Mouse (Mus musculus) midbrain, embryonic 16.5 days (tissue): ENCODE data around the gene Setd1b. TPM values are rescaled to one million over a fixed set of nuclear protein-coding genes. Genes with fewer than 3 reads are reported as not detected.

ENCODE experiments used
- ATAC-seq: fragments of 200-750 bp; cut with Nextera tagmentation; 2 replicates; pipeline ENCODE4 v1.8.0; 2017; ENCODE audit warnings: moderate TSS enrichment
- H3K27ac ChIP-seq: fragments of 300-500 bp; sonication (generic); 2 replicates; pipeline ENCODE4 v1.5.1; 2014; ENCODE audit warnings: mild to moderate bottlenecking, low read length, mixed read lengths
- H3K27me3 ChIP-seq: fragments of 300-500 bp; sonication (generic); 2 replicates; pipeline ENCODE4 v1.6.1; 2014; ENCODE audit warnings: low read depth, low read length, mixed read lengths; ENCODE audit not compliant: control insufficient read depth, insufficient read depth
- H3K36me3 ChIP-seq: fragments of 300-500 bp; sonication (generic); 2 replicates; pipeline ENCODE4 v1.6.1; 2014; ENCODE audit warnings: mild to moderate bottlenecking, low read length, moderate library complexity, mixed read lengths; ENCODE audit not compliant: control insufficient read depth, insufficient read depth
- H3K4me1 ChIP-seq: fragments of 300-500 bp; sonication (generic); 2 replicates; pipeline ENCODE4 v1.6.1; 2014; ENCODE audit warnings: mild to moderate bottlenecking, low read length, mixed read lengths; ENCODE audit not compliant: control insufficient read depth, insufficient read depth
- H3K4me2 ChIP-seq: fragments of 300-500 bp; sonication (generic); 2 replicates; pipeline ENCODE4 v1.6.1; 2014; ENCODE audit warnings: mild to moderate bottlenecking, low read length, mixed read lengths
- H3K4me3 ChIP-seq: fragments of 300-500 bp; sonication (generic); 2 replicates; pipeline ENCODE4 v1.5.1; 2014; ENCODE audit warnings: low read depth, mild to moderate bottlenecking, low read length, moderate library complexity, mixed read lengths
- H3K9ac ChIP-seq: fragments of 300-500 bp; sonication (generic); 2 replicates; pipeline ENCODE4 v1.6.1; 2014; ENCODE audit warnings: low read depth, low read length, mixed read lengths
- H3K9me3 ChIP-seq: fragments of 300-500 bp; sonication (generic); replicated peaks from 2 replicates; pipeline ENCODE4 v1.6.1; 2014; ENCODE audit warnings: mild to moderate bottlenecking, low read length, mixed read lengths; ENCODE audit not compliant: control insufficient read depth, poor library complexity, severe bottlenecking
- WGBS: fragments of 180-500 bp; shearing (Covaris S2); extraction: QIAGEN DNeasy Blood & Tissue Kit; methylation state at CpG from one replicate; pipeline ENCODE4 v1.1.7; 2014; 5-methylcytosine and 5-hydroxymethylcytosine counted together
- polyA plus RNA-seq: library from polyadenylated mRNA; unstranded; fragments of >200 nt; fragmentation: Nextera tagmentation; extraction: Ambion mirVana; gene quantifications from 2 replicates; pipeline ENCODE4 v1.2.1, GENCODE M21; 2015

The Setd1b gene
- polyA plus RNA-seq, 1 experiment from 2014 or later = 10.0 TPM

DNA sequence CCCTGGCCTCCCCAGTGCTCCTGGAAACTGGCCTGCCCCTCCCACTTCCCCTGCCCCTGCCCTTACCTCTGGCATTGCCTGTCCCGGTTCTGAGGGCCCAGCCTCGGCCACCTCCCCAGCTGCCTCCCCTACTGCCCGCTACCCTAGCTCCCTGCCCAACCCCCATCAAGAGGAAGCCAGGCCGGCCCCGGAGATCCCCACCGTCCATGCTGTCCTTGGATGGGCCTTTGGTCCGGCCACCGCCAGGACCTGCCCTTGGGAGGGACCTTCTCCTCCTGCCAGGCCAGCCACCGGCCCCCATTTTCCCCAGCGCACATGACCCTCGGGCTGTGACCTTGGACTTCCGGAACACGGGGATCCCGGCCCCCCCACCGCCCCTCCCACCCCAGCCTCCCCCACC is 18.3 kb downstream of the Setd1b start:
- no peaks in the 10 kb centered on the region for H3K9me3 ChIP-seq
- no peaks in the 10 kb centered on the region for H3K4me1 ChIP-seq
- no peak overlapping the region for H3K4me3 ChIP-seq
- no peak for ATAC-seq
- no peak overlapping the region for H3K27ac ChIP-seq
- no peaks in the 10 kb centered on the region for H3K27me3 ChIP-seq
- H3K4me2 ChIP-seq = no peak overlapping the region
- 87% methylated on average over 12 of the region's 15 CpGs for WGBS
- H3K36me3 ChIP-seq = peaks cover 65% of the 10 kb centered on the region
- no peak overlapping the region for H3K9ac ChIP-seq

GRCm38 (mm10) chr5:123162942-123163341 is 20.9 kb downstream of the Setd1b start:
- ATAC-seq = no peak
- H3K9ac ChIP-seq = no peak overlapping the region
- H3K27me3 ChIP-seq = no peaks in the 10 kb centered on the region
- no peak overlapping the region for H3K27ac ChIP-seq
- WGBS = 87% methylated on average over 9 of the region's 9 CpGs
- H3K4me3 ChIP-seq = no peak overlapping the region
- peaks cover 62% of the 10 kb centered on the region for H3K36me3 ChIP-seq
- no peak overlapping the region for H3K4me2 ChIP-seq
- H3K4me1 ChIP-seq = no peaks in the 10 kb centered on the region
- H3K9me3 ChIP-seq = no peaks in the 10 kb centered on the region

DNA sequence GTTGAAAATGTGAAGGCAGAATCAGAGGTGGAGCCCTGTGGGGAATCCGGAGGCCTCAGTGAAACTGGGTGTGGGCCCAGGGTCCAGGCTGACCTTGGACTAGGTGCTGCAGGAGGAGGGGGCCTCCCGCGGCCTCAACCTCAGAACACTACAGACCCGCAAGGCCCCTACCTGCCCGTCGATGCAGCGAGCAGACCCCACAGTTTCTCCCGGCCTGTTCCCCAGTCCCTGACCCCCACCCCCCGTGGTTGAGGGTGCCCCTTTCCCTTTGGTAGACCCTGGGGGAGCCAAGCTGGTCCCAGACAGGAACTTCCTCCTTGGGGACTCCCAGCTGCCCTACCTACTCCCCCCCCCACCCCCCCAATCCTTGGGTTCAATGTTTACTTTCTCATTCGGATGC is 24.4 kb downstream of the Setd1b start:
- WGBS = 92% methylated on average over 10 of the region's 10 CpGs
- no peaks in the 10 kb centered on the region for H3K9me3 ChIP-seq
- no peak overlapping the region for H3K4me2 ChIP-seq
- H3K4me1 ChIP-seq = no peaks in the 10 kb centered on the region
- no peak overlapping the region for H3K4me3 ChIP-seq
- no peak overlapping the region for H3K9ac ChIP-seq
- no peaks in the 10 kb centered on the region for H3K27me3 ChIP-seq
- H3K36me3 ChIP-seq = peaks cover 29% of the 10 kb centered on the region
- no peak overlapping the region for H3K27ac ChIP-seq
- ATAC-seq = no peak

DNA sequence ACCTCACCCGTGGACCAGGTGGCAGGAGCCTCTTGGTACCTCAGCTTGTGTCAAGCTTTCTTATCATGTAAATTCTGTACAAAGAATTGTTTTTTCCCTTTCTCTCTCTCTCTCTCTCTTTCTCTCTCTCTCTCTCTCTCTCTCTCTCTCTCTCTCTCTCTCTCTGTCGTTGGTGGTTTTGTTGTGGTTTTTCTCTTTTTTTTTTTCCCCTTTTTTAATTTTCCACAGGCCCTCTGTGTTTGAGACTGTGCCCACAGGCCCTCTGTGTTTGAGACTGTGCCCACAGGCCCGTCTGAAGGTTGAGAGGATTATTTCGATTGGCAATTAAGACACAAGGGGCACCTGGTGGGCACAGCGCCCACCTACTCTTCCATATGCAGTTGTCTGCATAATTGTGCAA is 25.6 kb downstream of the Setd1b start:
- ATAC-seq = no peak
- no peak overlapping the region for H3K9ac ChIP-seq

GRCm38 (mm10) chr5:123169284-123169683 is 27.3 kb downstream of the Setd1b start, which contains the start of gene Psmd9:
Gene Psmd9, plus strand, starts transcription at chr5:123169413.
- H3K9ac ChIP-seq = no peak within 1 kb of the TSS
- no peak for ATAC-seq

More for the DNA sequence above, 25.6 kb downstream of the Setd1b start:
- WGBS = 64% methylated on average over 5 of the region's 5 CpGs
- Histone ChIP-seq H3K36me3 (peaks cover 26% of the 10 kb centered on the region), H3K4me2 (no peak overlapping the region), H3K27ac (no peak overlapping the region), H3K4me1 (no peaks in the 10 kb centered on the region; the same call in 1 of the 2 replicates), H3K9me3 (no peaks in the 10 kb centered on the region), H3K4me3 (no peak overlapping the region), H3K27me3 (no peaks in the 10 kb centered on the region)

DNA sequence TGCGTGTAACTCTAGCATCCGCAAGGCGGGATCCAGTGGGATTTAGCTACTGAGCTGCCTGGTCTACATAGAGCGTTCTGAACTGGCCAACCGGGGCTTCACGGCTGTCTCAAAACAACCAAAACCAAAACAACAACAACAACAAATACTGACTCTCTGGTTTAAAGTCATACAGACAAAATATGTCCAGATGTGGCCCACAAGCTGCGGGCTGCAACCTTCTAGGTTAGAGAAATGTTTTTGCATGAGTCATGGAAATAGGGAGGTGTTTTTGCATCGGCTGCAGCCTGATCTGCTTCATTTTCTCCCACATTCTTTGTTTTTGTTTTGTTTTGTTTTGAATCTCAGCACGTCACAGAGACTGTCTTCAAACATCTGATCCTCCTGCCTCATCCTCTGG is 28.4 kb downstream of the Setd1b start:
- Histone ChIP-seq H3K27ac (no peak overlapping the region), H3K4me1 (no peaks in the 10 kb centered on the region; the same call in 1 of the 2 replicates), H3K4me3 (no peak overlapping the region), H3K36me3 (peaks cover 9% of the 10 kb centered on the region; the same call in 1 of the 2 replicates), H3K9me3 (no peaks in the 10 kb centered on the region), H3K27me3 (no peaks in the 10 kb centered on the region), H3K4me2 (no peak overlapping the region), H3K9ac (no peak overlapping the region)
- WGBS = 82% methylated on average over 9 of the region's 9 CpGs
- no peak for ATAC-seq

More at GRCm38 (mm10) chr5:123169284-123169683, 27.3 kb downstream of the Setd1b start, which contains the start of gene Psmd9:
- H3K4me2 ChIP-seq = no peak within 1 kb of the TSS
- 80% methylated on average over 5 of the region's 5 CpGs for WGBS
- H3K36me3 ChIP-seq = peaks cover 14% of the 10 kb centered on the region
- H3K9me3 ChIP-seq = no peaks in the 10 kb centered on the region
- H3K27me3 ChIP-seq = no peaks in the 10 kb centered on the region
- no peak within 1 kb of the TSS for H3K4me3 ChIP-seq
- no peak within 1 kb of the TSS for H3K27ac ChIP-seq
- no peaks in the 10 kb centered on the region; the same call in 1 of the 2 replicates for H3K4me1 ChIP-seq

DNA sequence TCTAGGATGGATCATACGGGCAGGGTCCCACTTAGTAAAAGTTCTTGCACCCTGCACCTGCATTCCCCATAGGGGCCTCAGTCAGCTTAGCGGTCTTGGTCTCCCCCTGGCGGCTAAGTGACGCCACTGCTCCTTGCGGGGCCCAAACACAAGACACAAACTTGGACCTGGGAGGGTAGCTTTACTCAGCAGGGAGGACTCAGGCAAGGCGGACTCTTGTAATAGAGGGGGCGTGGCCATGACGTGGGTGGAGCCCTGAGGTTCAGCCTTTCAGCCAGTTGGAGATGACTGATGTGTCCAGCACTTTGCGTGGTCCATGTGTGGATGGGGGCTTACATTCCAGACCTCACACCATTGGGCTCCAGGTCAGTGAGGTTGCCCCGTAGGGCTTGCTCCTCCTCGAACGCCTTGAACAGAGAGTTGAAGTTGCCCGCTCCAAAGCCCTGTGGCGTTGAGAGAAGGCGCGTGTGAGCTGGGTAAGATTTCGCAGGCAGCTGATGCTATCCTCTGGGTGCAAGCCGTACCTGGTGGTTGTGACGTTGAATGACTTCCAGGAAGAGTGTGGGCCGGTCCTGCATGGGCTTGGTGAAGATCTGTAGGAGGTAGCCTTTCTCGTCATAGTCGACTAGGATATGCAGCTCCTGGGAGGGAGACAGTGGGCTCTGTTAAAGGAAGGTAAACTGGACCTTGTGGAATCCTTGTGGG is 29.8 kb downstream of the Setd1b start:
- peak; percentile 60 for ATAC-seq
- 17% methylated on average over 22 of the region's 22 CpGs for WGBS
- no peak overlapping the region for H3K4me3 ChIP-seq

DNA sequence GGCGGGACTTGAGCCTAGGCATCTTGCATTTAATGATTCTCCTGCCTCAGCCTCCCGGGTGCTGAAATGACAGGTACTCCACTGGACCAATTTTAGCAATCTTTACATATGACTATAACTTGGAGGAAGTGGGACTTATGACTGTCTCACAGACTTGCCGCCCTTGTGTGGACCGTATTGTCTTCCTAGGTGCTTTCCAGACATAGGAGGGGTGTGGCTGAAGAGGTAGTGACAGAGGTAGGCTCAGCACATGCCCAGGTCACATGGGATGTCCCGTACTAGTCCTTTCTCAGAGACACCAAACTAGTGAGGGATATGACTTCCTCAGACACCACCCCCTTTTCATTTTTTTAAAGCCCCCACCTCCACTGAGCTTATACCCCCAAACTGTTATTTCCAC is 36.8 kb downstream of the Setd1b start:
- H3K4me2 ChIP-seq = no peak overlapping the region
- H3K27me3 ChIP-seq = no peaks in the 10 kb centered on the region
- no peak overlapping the region for H3K27ac ChIP-seq
- no peak for ATAC-seq
- H3K4me1 ChIP-seq = no peaks in the 10 kb centered on the region
- no peaks in the 10 kb centered on the region for H3K36me3 ChIP-seq
- H3K9ac ChIP-seq = no peak overlapping the region
- no peaks in the 10 kb centered on the region for H3K9me3 ChIP-seq
- 88% methylated on average over 5 of the region's 5 CpGs for WGBS
- H3K4me3 ChIP-seq = no peak overlapping the region

More for the DNA sequence above, 29.8 kb downstream of the Setd1b start:
- Histone ChIP-seq H3K27ac (no peak overlapping the region), H3K9ac (no peak overlapping the region), H3K4me2 (peak overlapping the region; percentile 34), H3K4me1 (no peaks in the 10 kb centered on the region; the same call in 1 of the 2 replicates), H3K9me3 (no peaks in the 10 kb centered on the region), H3K36me3 (no peaks in the 10 kb centered on the region; the same call in 1 of the 2 replicates), H3K27me3 (no peaks in the 10 kb centered on the region)

GRCm38 (mm10) chr5:123180390-123180789 is 38.4 kb downstream of the Setd1b start:
- no peak overlapping the region for H3K27ac ChIP-seq
- WGBS = 93% methylated on average over 15 of the region's 15 CpGs
- no peaks in the 10 kb centered on the region for H3K27me3 ChIP-seq
- H3K36me3 ChIP-seq = no peaks in the 10 kb centered on the region
- H3K4me3 ChIP-seq = no peak overlapping the region
- no peak overlapping the region for H3K9ac ChIP-seq
- H3K9me3 ChIP-seq = no peaks in the 10 kb centered on the region
- H3K4me2 ChIP-seq = no peak overlapping the region
- no peak for ATAC-seq
- no peaks in the 10 kb centered on the region for H3K4me1 ChIP-seq
